Mouse (Mus musculus): ENCODE measurements at regions not wholly inside any gene's neighbourhood (a gene's known extent, or its start where the extent isn't known, plus 50 kb on each side); places are given as distances from the start of the nearest gene placed in this dataset.

DNA sequence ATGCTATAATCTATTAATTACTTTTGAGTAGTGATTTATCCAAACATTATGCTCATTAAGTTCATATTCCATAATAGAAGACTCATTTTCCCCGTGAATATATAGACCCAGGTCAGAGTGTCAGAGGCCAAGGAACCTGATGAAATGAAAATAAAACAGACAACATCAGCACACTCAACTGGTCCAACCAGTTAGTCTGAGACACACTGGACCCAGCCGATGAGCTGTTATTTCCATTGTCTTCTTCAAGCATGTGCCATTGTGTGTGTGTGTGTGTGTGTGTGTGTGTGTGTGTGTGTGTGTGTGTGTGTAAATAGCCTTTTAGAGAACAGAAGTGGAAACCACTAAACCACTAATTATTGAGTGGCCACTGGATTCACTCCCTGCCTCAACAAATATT lies 202.6 kb downstream of the Gm826 start:
- TF ChIP-seq HCFC1 (IDR thresholded peaks at IDR 0.05; ENCODE audit: low read depth, low read length) (no peak), CTCF (IDR thresholded peaks at IDR 0.05 in 2 of 3, conservative IDR thresholded peaks at IDR 0.05 in 1 of 3; ENCODE audit: control insufficient read depth in 1 of 3, insufficient read depth in 1 of 3, low read depth in 2 of 3, low read length in 3 of 3, poor library complexity in 1 of 3, severe bottlenecking in 1 of 3) (no peak), USF1 (IDR thresholded peaks at IDR 0.05; ENCODE audit: low read depth, low read length) (no peak), POLR2AphosphoS2 (IDR thresholded peaks at IDR 0.05; ENCODE audit: low read length) (no peak), MAFK (IDR thresholded peaks at IDR 0.05; ENCODE audit: borderline replicate concordance, low read depth, low read length) (no peak), POLR2A (IDR thresholded peaks at IDR 0.05; ENCODE audit: control insufficient read depth in 1 of 2, insufficient read depth in 1 of 2, low read depth in 1 of 2, low read length in 2 of 2, poor library complexity in 1 of 2) (no peak), MYB (IDR thresholded peaks at IDR 0.05; ENCODE audit: low read depth, low read length) (no peak), RAD21 (IDR thresholded peaks at IDR 0.05; ENCODE audit: low read depth, low read length) (no peak), MEF2A (IDR thresholded peaks at IDR 0.05; ENCODE audit: extremely low read depth, insufficient replicate concordance, low read depth, low read length, poor library complexity, severe bottlenecking) (no peak), CHD2 (IDR thresholded peaks at IDR 0.05; ENCODE audit: low read length) (no peak), RCOR1 (IDR thresholded peaks at IDR 0.05; ENCODE audit: low read depth, low read length) (no peak), KAT2A (conservative IDR thresholded peaks at IDR 0.05; ENCODE audit: low read depth, low read length) (no peak), UBTF (IDR thresholded peaks at IDR 0.05; ENCODE audit: borderline replicate concordance, insufficient read depth, low read depth, low read length) (no peak)

Data from MEL (cell line).